Mouse (Mus musculus) testis, adult 2 months (tissue): ENCODE data around the gene Olfr533. TPM values are rescaled to one million over a fixed set of nuclear protein-coding genes. Genes with fewer than 3 reads are reported as not detected.
"Not testable (repeated sequence)": the region's sequence is repeated elsewhere in the genome, so short reads cannot be mapped to it uniquely, and the experiment has no call there.

ENCODE experiments used
- H3K27ac ChIP-seq: fragments of 200-500 bp; 2 replicates; pipeline ENCODE4 v1.5.1; 2012; ENCODE audit warnings: low read depth, low read length; ENCODE audit not compliant: control insufficient read depth, insufficient read depth
- H3K27me3 ChIP-seq: fragments of 200-500 bp; 2 replicates; pipeline ENCODE4 v1.6.1; 2012; ENCODE audit warnings: mild to moderate bottlenecking, low read length, moderate library complexity; ENCODE audit not compliant: control insufficient read depth, insufficient read depth
- H3K36me3 ChIP-seq: fragments of 200-500 bp; 2 replicates; pipeline ENCODE4 v1.6.1; 2012; ENCODE audit warnings: mild to moderate bottlenecking, low read length; ENCODE audit not compliant: control insufficient read depth, insufficient read depth
- H3K4me1 ChIP-seq: fragments of 200-500 bp; 2 replicates; pipeline ENCODE4 v1.6.1; 2012; ENCODE audit warnings: low read length; ENCODE audit not compliant: control insufficient read depth, insufficient read depth
- H3K4me3 ChIP-seq: fragments of 200-500 bp; 2 replicates; pipeline ENCODE4 v1.5.1; 2012; ENCODE audit warnings: low read depth, mild to moderate bottlenecking, low read length, moderate library complexity, mixed read lengths; ENCODE audit not compliant: control insufficient read depth
- CTCF ChIP-seq: fragments of 200-500 bp; IDR thresholded peaks from 2 replicates; pipeline ENCODE4 v1.5.1; 2012; ENCODE audit warnings: low read depth, mild to moderate bottlenecking, inconsistent platforms, low read length, moderate library complexity; ENCODE audit not compliant: control insufficient read depth, insufficient read depth, insufficient replicate concordance
- POLR2A ChIP-seq: fragments of 200-500 bp; IDR thresholded peaks from 2 replicates; pipeline ENCODE4 v1.6.1; 2012; ENCODE audit warnings: low read depth, mild to moderate bottlenecking, inconsistent platforms, low read length, moderate library complexity; ENCODE audit not compliant: control insufficient read depth
- polyA plus RNA-seq: library from polyadenylated mRNA; depleted of rRNA; stranded (reverse); fragments of >200 nt; gene quantifications from 2 replicates; pipeline ENCODE4 v1.2.3, GENCODE M21; 2012; rRNA removed

Gene Olfr533
- not detected in 2 replicates for polyA plus RNA-seq

GRCm38 (mm10) chr7:140463070-140463469 lies at the start of gene Olfr533:
Gene Olfr533 (plus strand): TSS chr7:140463370.
- H3K36me3 ChIP-seq, H3K4me1 ChIP-seq, H3K27me3 ChIP-seq, H3K4me3 ChIP-seq, H3K27ac ChIP-seq: not testable (repeated sequence)

GRCm38 (mm10) chr7:140421539-140421938 lies 41.6 kb upstream of the Olfr533 start, which contains the start of gene Olfr532:
Gene Olfr532 (minus strand): TSS chr7:140421639.
- no peaks in the 10 kb centered on the region for H3K36me3 ChIP-seq
- no peak within 1 kb of the TSS for H3K27ac ChIP-seq
- H3K27me3 ChIP-seq: no peaks in the 10 kb centered on the region
- no peak within 1 kb of the TSS for H3K4me3 ChIP-seq
- no peaks in the 10 kb centered on the region for H3K4me1 ChIP-seq
- TF ChIP-seq POLR2A (no peak), CTCF (no peak)

- Histone ChIP-seq H3K27ac (no peak overlapping the region), H3K27me3 (no peaks in the 10 kb centered on the region), H3K4me3 (no peak overlapping the region), H3K36me3 (no peaks in the 10 kb centered on the region), H3K4me1 (no peaks in the 10 kb centered on the region)
- TF ChIP-seq POLR2A (no peak), CTCF (no peak)
These were observed 20.0 kb upstream of the Olfr533 start for GRCm38 (mm10) chr7:140443141-140443540.

GRCm38 (mm10) chr7:140477886-140478285 lies 14.7 kb downstream of the Olfr533 start:
- no peaks in the 10 kb centered on the region for H3K27me3 ChIP-seq
- H3K4me1 ChIP-seq: no peaks in the 10 kb centered on the region
- no peak overlapping the region for H3K4me3 ChIP-seq
- no peak overlapping the region for H3K27ac ChIP-seq
- H3K36me3 ChIP-seq: no peaks in the 10 kb centered on the region
- TF ChIP-seq POLR2A (no peak), CTCF (no peak)

GRCm38 (mm10) chr7:140478733-140479132 lies 15.6 kb downstream of the Olfr533 start:
- H3K4me1 ChIP-seq: no peaks in the 10 kb centered on the region
- no peaks in the 10 kb centered on the region for H3K27me3 ChIP-seq
- no peak overlapping the region for H3K4me3 ChIP-seq
- TF ChIP-seq POLR2A (no peak), CTCF (no peak)
- H3K27ac ChIP-seq: no peak overlapping the region
- no peaks in the 10 kb centered on the region for H3K36me3 ChIP-seq

GRCm38 (mm10) chr7:140483916-140484315 lies 20.7 kb downstream of the Olfr533 start, which contains the start of gene Olfr535:
Gene Olfr535 (plus strand): TSS chr7:140484216.
- H3K4me1 ChIP-seq: no peaks in the 10 kb centered on the region
- no peaks in the 10 kb centered on the region for H3K27me3 ChIP-seq
- no peaks in the 10 kb centered on the region for H3K36me3 ChIP-seq
- H3K27ac ChIP-seq: no peak within 1 kb of the TSS
- no peak within 1 kb of the TSS for H3K4me3 ChIP-seq
- TF ChIP-seq POLR2A (no peak), CTCF (no peak)

GRCm38 (mm10) chr7:140488981-140489380 lies 25.8 kb downstream of the Olfr533 start:
- no peaks in the 10 kb centered on the region for H3K27me3 ChIP-seq
- no peaks in the 10 kb centered on the region for H3K36me3 ChIP-seq
- TF ChIP-seq CTCF (no peak), POLR2A (no peak)
- no peak overlapping the region for H3K27ac ChIP-seq
- H3K4me3 ChIP-seq: no peak overlapping the region
- H3K4me1 ChIP-seq: no peaks in the 10 kb centered on the region

- Histone ChIP-seq H3K36me3 (no peaks in the 10 kb centered on the region), H3K27me3 (no peaks in the 10 kb centered on the region), H3K4me1 (no peaks in the 10 kb centered on the region), H3K4me3 (no peak overlapping the region), H3K27ac (no peak overlapping the region)
- TF ChIP-seq CTCF (no peak), POLR2A (no peak)
These were observed 31.1 kb downstream of the Olfr533 start for GRCm38 (mm10) chr7:140494231-140494630.
